Mouse (Mus musculus) limb, embryonic 13.5 days (tissue): ENCODE results near the gene C4bp. TPM values are rescaled to one million over a fixed set of nuclear protein-coding genes. Genes with fewer than 3 reads are reported as not detected.
"Not testable (repeated sequence)": the region's sequence is repeated elsewhere in the genome, so short reads cannot be mapped to it uniquely, and the experiment has no call there.

Source experiments
- ATAC-seq: fragments of 200-750 bp; cut with Nextera tagmentation; 2 replicates; pipeline ENCODE4 v1.8.0; 2017; ENCODE audit warnings: low read depth, moderate number of reproducible peaks, moderate TSS enrichment; ENCODE audit not compliant: low FRiP score
- H3K27ac ChIP-seq: fragments of 300-500 bp; sonication (generic); 2 replicates; pipeline ENCODE4 v1.5.1; 2015; ENCODE audit warnings: inconsistent platforms, mild to moderate bottlenecking, moderate library complexity
- H3K27me3 ChIP-seq: fragments of 300-500 bp; sonication (generic); 2 replicates; pipeline ENCODE4 v1.6.1; 2015; ENCODE audit warnings: mild to moderate bottlenecking, inconsistent platforms
- H3K36me3 ChIP-seq: fragments of 300-500 bp; sonication (generic); 2 replicates; pipeline ENCODE4 v1.6.1; 2015; ENCODE audit warnings: inconsistent platforms, mild to moderate bottlenecking, moderate library complexity
- H3K4me1 ChIP-seq: fragments of 300-500 bp; sonication (generic); 2 replicates; pipeline ENCODE4 v1.6.1; 2015; ENCODE audit warnings: inconsistent platforms
- H3K4me2 ChIP-seq: fragments of 300-500 bp; sonication (generic); replicated peaks from 2 replicates; pipeline ENCODE4 v1.6.1; 2015; ENCODE audit warnings: inconsistent platforms, mild to moderate bottlenecking, moderate library complexity
- H3K4me3 ChIP-seq: fragments of 300-500 bp; sonication (generic); 2 replicates; pipeline ENCODE4 v1.5.1; 2015; ENCODE audit warnings: moderate library complexity, mild to moderate bottlenecking, inconsistent platforms
- H3K9ac ChIP-seq: fragments of 300-500 bp; sonication (generic); 2 replicates; pipeline ENCODE4 v1.6.1; 2015; ENCODE audit warnings: mild to moderate bottlenecking, inconsistent platforms
- H3K9me3 ChIP-seq: fragments of 300-500 bp; sonication (generic); 2 replicates; pipeline ENCODE4 v1.6.1; 2016; ENCODE audit warnings: inconsistent platforms
- WGBS: fragments of 180-500 bp; shearing (Covaris S2); methylation state at CpG from one replicate; pipeline ENCODE4 v1.1.7; 2015; 5-methylcytosine and 5-hydroxymethylcytosine counted together
- polyA plus RNA-seq: library from polyadenylated mRNA; unstranded; fragments of >200 nt; fragmentation: Nextera tagmentation; extraction: Ambion mirVana; gene quantifications from 2 replicates; pipeline ENCODE4 v1.2.1, GENCODE M21; 2015

Gene C4bp
- polyA plus RNA-seq = not detected in 2 replicates

GRCm38 (mm10) chr1:130661454-130661853, at the start of gene C4bp:
Gene C4bp (minus strand): TSS chr1:130661632.
- H3K9ac ChIP-seq = no peak within 1 kb of the TSS
- H3K27me3 ChIP-seq = no peaks in the 10 kb centered on the region
- ATAC-seq = no peak
- H3K4me1 ChIP-seq = no peaks in the 10 kb centered on the region
- H3K4me3 ChIP-seq = no peak within 1 kb of the TSS
- H3K4me2 ChIP-seq = no peak within 1 kb of the TSS
- WGBS = 89% methylated on average over 3 of the region's 3 CpGs
- H3K9me3 ChIP-seq = no peaks in the 10 kb centered on the region
- no peaks in the 10 kb centered on the region for H3K36me3 ChIP-seq
- no peak within 1 kb of the TSS for H3K27ac ChIP-seq

- peaks cover 31% of the 10 kb centered on the region for H3K36me3 ChIP-seq
- H3K4me2 ChIP-seq = no peak overlapping the region
- ATAC-seq = no peak
- H3K27ac ChIP-seq = no peak overlapping the region
- peaks cover 3% of the 10 kb centered on the region; the same call in 1 of the 2 replicates for H3K4me1 ChIP-seq
- WGBS = 91% methylated on average over 22 of the region's 22 CpGs
- no peak overlapping the region for H3K4me3 ChIP-seq
- H3K27me3 ChIP-seq = peaks cover 7% of the 10 kb centered on the region; the same call in 1 of the 2 replicates
- no peaks in the 10 kb centered on the region for H3K9me3 ChIP-seq
- H3K9ac ChIP-seq = no peak overlapping the region
Measured at GRCm38 (mm10) chr1:130710283-130711080, 49.0 kb upstream of the C4bp start.

- H3K27ac ChIP-seq = no peak overlapping the region
- WGBS = 79% methylated on average over 2 of the region's 2 CpGs
- peaks cover 71% of the 10 kb centered on the region for H3K36me3 ChIP-seq
- H3K4me3 ChIP-seq = no peak overlapping the region
- H3K9ac ChIP-seq = no peak overlapping the region
- H3K27me3 ChIP-seq = no peaks in the 10 kb centered on the region
- H3K4me1 ChIP-seq = no peaks in the 10 kb centered on the region
- H3K4me2 ChIP-seq = no peak overlapping the region
- H3K9me3 ChIP-seq = no peaks in the 10 kb centered on the region
- no peak for ATAC-seq
Measured at GRCm38 (mm10) chr1:130703613-130704012, 42.2 kb upstream of the C4bp start.

- Histone ChIP-seq H3K9ac (no peak overlapping the region), H3K4me3 (no peak overlapping the region), H3K27me3 (no peaks in the 10 kb centered on the region), H3K27ac (no peak overlapping the region), H3K9me3 (no peaks in the 10 kb centered on the region), H3K4me1 (no peaks in the 10 kb centered on the region), H3K4me2 (no peak overlapping the region), H3K36me3 (peaks cover 76% of the 10 kb centered on the region)
- ATAC-seq = no peak
- 92% methylated on average over 11 of the region's 11 CpGs for WGBS
Measured at GRCm38 (mm10) chr1:130701976-130702375, 40.5 kb upstream of the C4bp start.

- Histone ChIP-seq H3K4me3 (no peak overlapping the region), H3K9me3 (no peaks in the 10 kb centered on the region), H3K27me3 (no peaks in the 10 kb centered on the region), H3K9ac (no peak overlapping the region), H3K27ac (no peak overlapping the region), H3K4me2 (no peak overlapping the region), H3K4me1 (no peaks in the 10 kb centered on the region), H3K36me3 (peaks cover 62% of the 10 kb centered on the region)
- ATAC-seq = no peak
- WGBS = 89% methylated on average over 10 of the region's 10 CpGs
Measured at GRCm38 (mm10) chr1:130699937-130700633, 38.7 kb upstream of the C4bp start.

- WGBS = 89% methylated on average over 5 of the region's 5 CpGs
- Histone ChIP-seq H3K36me3 (peaks cover 56% of the 10 kb centered on the region), H3K27me3 (no peaks in the 10 kb centered on the region), H3K4me2 (no peak overlapping the region), H3K4me1 (no peaks in the 10 kb centered on the region), H3K4me3 (no peak overlapping the region), H3K9ac (no peak overlapping the region), H3K27ac (no peak overlapping the region), H3K9me3 (no peaks in the 10 kb centered on the region)
- ATAC-seq = no peak
Measured at GRCm38 (mm10) chr1:130698601-130699000, 37.2 kb upstream of the C4bp start.

- no peak overlapping the region for H3K27ac ChIP-seq
- WGBS = 74% methylated on average over 1 of the region's 1 CpGs
Measured at GRCm38 (mm10) chr1:130683905-130684304, 22.5 kb upstream of the C4bp start.

GRCm38 (mm10) chr1:130681656-130682413, 20.4 kb upstream of the C4bp start:
- Histone ChIP-seq H3K4me2 (no peak overlapping the region), H3K4me3 (no peak overlapping the region), H3K9me3 (no peaks in the 10 kb centered on the region), H3K27me3 (no peaks in the 10 kb centered on the region), H3K9ac (no peak overlapping the region), H3K36me3 (no peaks in the 10 kb centered on the region), H3K27ac (no peak overlapping the region), H3K4me1 (0 out of 2 replicates have a peak, but pooled peaks cover 4% of the 10 kb centered on the region)
- ATAC-seq = no peak
- WGBS = 38% methylated on average over 6 of the region's 6 CpGs

More at GRCm38 (mm10) chr1:130683905-130684304, 22.5 kb upstream of the C4bp start:
- Histone ChIP-seq H3K9me3 (no peaks in the 10 kb centered on the region), H3K4me2 (no peak overlapping the region), H3K36me3 (peaks cover 4% of the 10 kb centered on the region; the same call in 1 of the 2 replicates), H3K4me3 (no peak overlapping the region), H3K4me1 (0 out of 2 replicates have a peak, but pooled peaks cover 4% of the 10 kb centered on the region), H3K27me3 (no peaks in the 10 kb centered on the region), H3K9ac (no peak overlapping the region)
- no peak for ATAC-seq

GRCm38 (mm10) chr1:130681075-130681474, 19.6 kb upstream of the C4bp start:
- H3K9ac ChIP-seq = no peak overlapping the region
- no peaks in the 10 kb centered on the region for H3K27me3 ChIP-seq
- no peaks in the 10 kb centered on the region for H3K36me3 ChIP-seq
- no peak overlapping the region for H3K27ac ChIP-seq
- H3K4me3 ChIP-seq = no peak overlapping the region
- no peak for ATAC-seq
- H3K4me1 ChIP-seq = 0 out of 2 replicates have a peak, but pooled peaks cover 4% of the 10 kb centered on the region
- no peak overlapping the region for H3K4me2 ChIP-seq
- 71% methylated on average over 2 of the region's 2 CpGs for WGBS
- H3K9me3 ChIP-seq = no peaks in the 10 kb centered on the region

- Histone ChIP-seq H3K27me3 (no peaks in the 10 kb centered on the region), H3K4me1 (0 out of 2 replicates have a peak, but pooled peaks cover 4% of the 10 kb centered on the region), H3K27ac (no peak overlapping the region), H3K36me3 (no peaks in the 10 kb centered on the region), H3K9ac (no peak overlapping the region), H3K4me3 (no peak overlapping the region), H3K4me2 (no peak overlapping the region), H3K9me3 (no peaks in the 10 kb centered on the region)
- 87% methylated on average over 2 of the region's 2 CpGs for WGBS
- no peak for ATAC-seq
Measured at GRCm38 (mm10) chr1:130678551-130678950, 17.1 kb upstream of the C4bp start.

- ATAC-seq, H3K36me3 ChIP-seq, H3K9me3 ChIP-seq, H3K9ac ChIP-seq, H3K4me2 ChIP-seq, H3K27me3 ChIP-seq, H3K4me1 ChIP-seq, H3K4me3 ChIP-seq, H3K27ac ChIP-seq: not testable (repeated sequence)
- WGBS = 85% methylated on average over 5 of the region's 5 CpGs
Measured at GRCm38 (mm10) chr1:130663576-130663975, 2.1 kb upstream of the C4bp start.

GRCm38 (mm10) chr1:130659641-130660040, 1.8 kb downstream of the C4bp start:
- H3K27ac ChIP-seq, H3K36me3 ChIP-seq, H3K27me3 ChIP-seq, H3K4me2 ChIP-seq, H3K9ac ChIP-seq, ATAC-seq, H3K4me3 ChIP-seq, H3K4me1 ChIP-seq, H3K9me3 ChIP-seq: not testable (repeated sequence)
- WGBS = 13% methylated on average over 5 of the region's 5 CpGs
